Mouse (Mus musculus) embryonic fibroblast, embryonic 13.5 days (primary cell): ENCODE results near the gene Riok2. TPM values are rescaled to one million over a fixed set of nuclear protein-coding genes. Genes with fewer than 3 reads are reported as not detected.
A peak's percentile ranks its signal among the peaks of the same experiment; 100 is the strongest.

Experiments
- H3K27ac ChIP-seq: 2 replicates; pipeline ENCODE4 v1.5.1; 2012; ENCODE audit warnings: low read length, control low read depth, inconsistent platforms; ENCODE audit not compliant: insufficient read depth
- H3K4me1 ChIP-seq: 2 replicates; pipeline ENCODE4 v1.6.1; 2011; ENCODE audit warnings: low read length; ENCODE audit not compliant: control insufficient read depth, insufficient read depth
- H3K4me3 ChIP-seq: 2 replicates; pipeline ENCODE4 v1.5.1; 2011; ENCODE audit warnings: mild to moderate bottlenecking, control low read depth, low read length; ENCODE audit not compliant: insufficient read depth
- CTCF ChIP-seq: IDR thresholded peaks from 2 replicates; pipeline ENCODE4 v1.5.1; 2011; ENCODE audit warnings: mild to moderate bottlenecking, control low read depth, low read length, moderate library complexity, borderline replicate concordance; ENCODE audit not compliant: insufficient read depth
- POLR2A ChIP-seq: IDR thresholded peaks from 2 replicates; pipeline ENCODE4 v1.6.1; 2011; ENCODE audit warnings: low read depth, mild to moderate bottlenecking, control low read depth, low read length, moderate library complexity
- polyA plus RNA-seq: library from polyadenylated mRNA; stranded (reverse); fragments of >200 nt; gene quantifications from 2 replicates; pipeline ENCODE4 v1.2.4, GENCODE M21; 2011; ENCODE audit warnings: low read depth; ENCODE audit not compliant: missing spikeins, insufficient read length

Riok2 gene
- polyA plus RNA-seq, 1 experiment: 30.4 TPM

DNA sequence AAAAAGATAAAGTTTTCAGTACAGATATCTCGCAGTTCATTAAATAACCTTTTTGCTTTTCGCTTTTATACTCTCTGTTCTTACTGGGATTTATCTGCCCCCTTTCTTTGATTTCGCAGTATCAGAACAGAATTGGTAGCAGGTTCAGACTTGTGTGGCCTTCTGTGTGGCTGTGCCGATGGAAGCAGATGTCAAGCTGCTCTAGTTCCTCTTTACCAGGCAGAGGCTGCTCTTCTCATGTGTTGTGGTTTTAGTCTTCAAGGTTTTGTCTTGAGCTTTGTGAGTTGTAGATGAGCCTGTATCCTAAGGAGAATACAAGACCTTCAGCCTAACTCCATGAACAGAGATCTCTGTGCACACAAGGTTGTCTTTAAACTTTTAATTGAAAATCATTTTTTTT, 17.7 kb downstream of the Riok2 start:
- TF ChIP-seq POLR2A (no peak), CTCF (no peak)
- no peak overlapping the region for H3K27ac ChIP-seq
- no peak overlapping the region for H3K4me3 ChIP-seq
- H3K4me1 ChIP-seq: 0 out of 2 replicates have a peak, but pooled peaks cover 2% of the 10 kb centered on the region

- Histone ChIP-seq H3K27ac (no peak overlapping the region), H3K4me3 (no peak overlapping the region), H3K4me1 (0 out of 2 replicates have a peak, but pooled peaks cover 2% of the 10 kb centered on the region)
- TF ChIP-seq POLR2A: no peak
- TF ChIP-seq CTCF: no peak
These were observed 18.8 kb downstream of the Riok2 start for GRCm38 (mm10) chr17:17392863-17393262.

- Histone ChIP-seq H3K4me1 (0 out of 2 replicates have a peak, but pooled peaks cover 2% of the 10 kb centered on the region), H3K27ac (no peak overlapping the region), H3K4me3 (no peak overlapping the region)
- TF ChIP-seq CTCF (no peak), POLR2A (no peak)
These were observed 19.2 kb downstream of the Riok2 start for GRCm38 (mm10) chr17:17393300-17393699.

DNA sequence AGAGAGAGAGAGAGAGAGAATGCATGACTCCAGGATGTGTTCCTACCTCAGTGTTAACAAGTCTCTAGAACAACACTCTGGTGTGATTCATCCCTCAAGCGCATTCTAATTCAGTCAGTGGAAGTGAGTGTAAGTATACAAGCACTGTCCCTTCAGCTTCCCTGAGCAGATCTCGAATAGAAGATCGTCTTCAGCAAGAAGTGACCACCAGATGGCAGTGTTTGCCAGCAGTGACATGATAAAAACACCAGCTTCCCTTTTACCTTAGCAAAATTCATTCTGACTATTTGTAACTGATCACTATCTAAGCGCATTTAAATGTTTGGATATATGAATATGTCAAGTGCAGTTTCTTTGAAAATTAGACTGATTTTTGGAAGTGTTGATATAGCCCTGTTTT, 20.2 kb downstream of the Riok2 start:
- H3K4me1 ChIP-seq: peaks cover 2% of the 10 kb centered on the region; the same call in 1 of the 2 replicates

GRCm38 (mm10) chr17:17396869-17397268, 22.8 kb downstream of the Riok2 start:
- H3K4me3 ChIP-seq: no peak overlapping the region
- peaks cover 2% of the 10 kb centered on the region; the same call in 1 of the 2 replicates for H3K4me1 ChIP-seq
- H3K27ac ChIP-seq: no peak overlapping the region
- TF ChIP-seq CTCF: no peak
- TF ChIP-seq POLR2A: no peak

More for the DNA sequence above, 20.2 kb downstream of the Riok2 start:
- Histone ChIP-seq H3K4me3 (no peak overlapping the region), H3K27ac (no peak overlapping the region)
- TF ChIP-seq POLR2A (no peak), CTCF (no peak)

DNA sequence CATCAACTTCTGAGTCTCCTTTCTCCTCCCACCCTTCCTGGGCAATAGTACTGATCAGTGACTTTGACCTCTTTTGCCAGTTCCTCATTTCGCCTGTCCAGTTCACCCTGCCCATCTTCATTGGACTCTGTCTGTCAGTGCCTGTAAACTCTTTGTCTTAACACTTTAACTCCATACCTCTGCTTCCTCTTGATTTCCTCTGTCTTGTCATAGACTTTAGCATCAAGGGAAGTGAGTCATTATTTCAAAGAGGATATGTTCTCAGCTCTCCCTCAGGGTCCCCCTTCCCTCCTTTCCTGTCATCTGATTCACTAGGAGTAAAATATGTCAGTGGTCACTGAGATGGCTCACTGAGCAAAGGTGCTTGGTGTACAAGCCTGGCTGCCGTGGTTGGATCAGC, 24.6 kb downstream of the Riok2 start:
- Histone ChIP-seq H3K4me3 (no peak overlapping the region), H3K4me1 (peaks cover 2% of the 10 kb centered on the region; the same call in 1 of the 2 replicates), H3K27ac (no peak overlapping the region)
- no peak for TF ChIP-seq CTCF
- TF ChIP-seq POLR2A: no peak

DNA sequence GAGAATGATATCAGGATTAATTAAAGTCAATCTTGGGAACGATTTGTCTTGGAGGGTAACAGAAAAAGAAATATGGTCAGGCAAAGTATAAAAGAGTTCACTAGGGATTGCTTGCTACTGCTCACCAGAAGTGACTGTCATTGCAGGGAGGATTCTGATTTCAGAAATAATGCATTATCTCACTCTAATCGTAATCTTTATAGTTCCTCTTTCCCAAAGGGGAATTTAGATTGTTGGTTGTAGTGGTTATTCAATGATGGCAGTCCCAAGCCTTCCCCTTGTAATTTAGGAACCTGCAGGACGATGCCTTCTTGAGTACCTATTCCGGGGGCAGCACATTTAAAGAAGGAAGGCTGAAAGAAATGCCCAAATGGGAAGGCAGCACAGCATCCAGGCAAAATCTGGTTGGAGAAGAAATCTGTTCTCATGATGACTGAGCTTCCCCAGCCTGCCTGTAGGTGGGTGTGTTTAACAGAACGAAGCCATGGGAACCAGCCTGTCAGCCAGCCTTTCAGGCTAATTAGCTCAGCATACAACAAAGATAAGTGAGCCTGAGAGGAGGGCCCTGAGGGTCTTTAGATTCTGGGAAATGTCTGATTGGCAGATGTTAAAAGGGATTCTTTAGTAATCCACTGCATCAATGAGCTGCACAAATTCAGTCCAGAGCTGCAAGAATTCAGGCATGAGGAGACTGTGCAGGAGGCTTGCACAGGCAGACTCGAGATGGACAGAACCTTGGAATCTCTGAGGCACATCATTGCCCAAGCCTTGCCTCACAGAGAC, 28.3 kb downstream of the Riok2 start, which contains the start of gene Lix1:
Gene Lix1 (plus strand): TSS at position 451 of the 783 bp plus-strand sequence.
- Histone ChIP-seq H3K4me1 (no peaks in the 10 kb centered on the region; the same call in 1 of the 2 replicates), H3K27ac (no peak within 1 kb of the TSS; the same call in 1 of the 2 replicates), H3K4me3 (no peak within 1 kb of the TSS)
- TF ChIP-seq CTCF: 0 out of 2 replicates have a peak, but pooled peaks have one; percentile 14
- no peak for TF ChIP-seq POLR2A

DNA sequence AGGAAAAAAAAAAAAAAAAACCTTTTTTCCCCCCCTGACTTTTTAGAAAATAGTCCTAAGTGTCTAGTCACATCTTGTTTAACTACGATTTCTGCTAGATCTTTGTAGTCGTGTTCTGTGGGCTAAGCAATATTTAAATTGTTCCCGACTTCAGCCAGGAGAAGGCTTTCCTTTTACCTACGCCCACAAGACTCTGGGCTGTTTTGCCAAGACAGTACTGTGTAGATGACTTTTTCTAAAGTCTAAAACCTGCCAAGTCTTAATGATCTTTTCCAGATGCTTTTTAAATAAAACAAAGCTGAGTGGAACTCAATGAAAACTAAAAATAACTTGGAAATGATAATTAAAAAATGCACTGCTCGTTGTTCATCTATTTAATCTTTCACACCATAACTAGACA, 28.9 kb downstream of the Riok2 start:
- Histone ChIP-seq H3K4me3 (no peak overlapping the region), H3K4me1 (no peaks in the 10 kb centered on the region; the same call in 1 of the 2 replicates)
- TF ChIP-seq POLR2A: no peak
- TF ChIP-seq CTCF: no peak

DNA sequence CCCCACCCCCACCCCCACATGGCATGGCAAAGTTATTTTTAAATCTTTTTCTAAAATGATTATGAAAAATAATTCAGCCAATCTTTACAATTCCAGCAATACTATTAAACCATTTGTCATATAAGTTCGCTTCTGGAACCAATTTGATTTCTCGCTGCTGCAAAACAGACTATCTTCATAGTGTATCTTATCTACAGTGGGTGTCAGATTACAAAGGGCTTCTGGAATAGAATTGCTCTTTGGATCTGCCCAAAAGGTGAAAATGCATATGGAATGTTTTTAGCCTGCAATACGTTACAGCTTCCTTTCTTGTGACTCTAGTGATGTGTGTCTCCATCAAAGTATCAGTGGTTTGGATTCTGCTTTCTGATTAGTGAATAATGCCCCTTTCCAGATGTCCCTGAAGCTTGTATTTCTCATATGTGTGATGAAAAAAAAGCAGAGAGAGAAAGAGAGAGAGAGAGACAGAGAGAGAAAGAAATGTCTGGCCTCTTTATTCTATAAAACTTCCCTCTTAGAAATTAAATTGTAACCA, 29.5 kb downstream of the Riok2 start:
- H3K4me1 ChIP-seq: no peaks in the 10 kb centered on the region; the same call in 1 of the 2 replicates
- H3K27ac ChIP-seq: no peak overlapping the region
- TF ChIP-seq POLR2A: no peak
- no peak for TF ChIP-seq CTCF
- no peak overlapping the region for H3K4me3 ChIP-seq

More for the DNA sequence above, 28.9 kb downstream of the Riok2 start:
- H3K27ac ChIP-seq: no peak overlapping the region; the same call in 1 of the 2 replicates

GRCm38 (mm10) chr17:17404811-17405544, 30.9 kb downstream of the Riok2 start:
- no peak overlapping the region for H3K27ac ChIP-seq
- no peak for TF ChIP-seq CTCF
- no peak for TF ChIP-seq POLR2A
- no peaks in the 10 kb centered on the region; the same call in 1 of the 2 replicates for H3K4me1 ChIP-seq
- H3K4me3 ChIP-seq: no peak overlapping the region

DNA sequence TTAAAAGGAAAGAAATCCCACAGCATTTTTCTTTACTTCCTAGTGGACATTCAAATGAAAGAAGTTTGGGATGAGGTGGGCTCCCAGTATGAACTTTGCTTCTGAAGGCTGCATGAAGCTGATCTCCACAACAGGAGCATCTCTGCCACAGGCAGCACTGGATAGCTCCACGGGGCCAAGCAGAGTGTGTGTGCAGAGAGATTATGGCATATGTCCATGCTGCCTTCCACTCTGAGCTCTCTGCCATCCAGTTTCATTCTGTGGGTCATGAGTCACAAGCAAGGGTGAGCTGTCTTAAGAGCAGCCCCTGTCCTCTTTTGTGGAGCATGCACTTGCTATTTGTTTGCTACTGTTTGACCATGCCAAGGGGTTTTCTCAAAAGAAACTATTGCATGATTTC, 31.5 kb downstream of the Riok2 start:
- no peaks in the 10 kb centered on the region; the same call in 1 of the 2 replicates for H3K4me1 ChIP-seq
- TF ChIP-seq CTCF (no peak), POLR2A (no peak)
- no peak overlapping the region for H3K4me3 ChIP-seq
- H3K27ac ChIP-seq: no peak overlapping the region
